In genomic region chr2:165547410-165547809, GRCm38 (mm10) we compare ENCODE assay signal across 8 mouse cellular contexts. TPM values are rescaled to one million over a fixed set of nuclear protein-coding genes. Genes with fewer than 3 reads are reported as not detected.
DNase-seq lines count a peak whose midpoint lies in the region; TF ChIP-seq lines count a peak whose summit lies in the region.

No protein-coding gene starts in this region.

- H3K4me3 ChIP-seq in thymus, adult 2 months (ENCODE audit: control insufficient read depth, insufficient read depth, low read length): no peak overlapping the region
- no peak overlapping the region for H3K4me3 ChIP-seq in embryonic facial prominence, embryonic 10.5 days

- no peaks in the 10 kb centered on the region for H3K36me3 ChIP-seq in thymus, adult 2 months (ENCODE audit: control insufficient read depth, insufficient read depth, low read length)
- no peaks in the 10 kb centered on the region for H3K36me3 ChIP-seq in embryonic facial prominence, embryonic 10.5 days (replicated peaks)

- TF ChIP-seq POLR2A in thymus, adult 2 months (IDR thresholded peaks at IDR 0.05; ENCODE audit: control insufficient read depth, extremely low read depth, insufficient read depth, low read length, poor library complexity): no peak

- no peak overlapping the region for H3K27ac ChIP-seq in thymus, adult 2 months (ENCODE audit: control insufficient read depth, insufficient read depth, low read length)
- peak overlapping the region; percentile 40; the same call in 1 of the 2 replicates for H3K27ac ChIP-seq in embryonic facial prominence, embryonic 10.5 days (replicated peaks)

- DNase-seq in gastrocnemius, adult 18-20 months (ENCODE audit: low spot score): peak; percentile 39
- no peak for DNase-seq in gastrocnemius, adult 8-10 months (ENCODE audit: low spot score in 2 of 2)
- peak; percentile 7 for DNase-seq in thymus, adult 2 months
- DNase-seq in thymus, adult 18-20 months: no peak
- DNase-seq in embryonic facial prominence, embryonic 10.5 days (ENCODE audit: low spot score): peak; percentile 72
- DNase-seq in layer of hippocampus, postnatal 14 days (ENCODE audit: low spot score in 2 of 2): peak; percentile 54 to 70
- peak; percentile 59 for DNase-seq in right cerebral cortex, postnatal 4 days
- no peak for DNase-seq in spleen, postnatal 4 days (ENCODE audit: low spot score in 2 of 2)

- no peaks in the 10 kb centered on the region for H3K9me3 ChIP-seq in embryonic facial prominence, embryonic 10.5 days

- TF ChIP-seq CTCF in thymus, adult 2 months (IDR thresholded peaks at IDR 0.05; ENCODE audit: borderline replicate concordance, control insufficient read depth, extremely low read depth, insufficient read depth, low read length, poor library complexity): no peak

- WGBS in thymus, adult 2 months: 71% methylated on average over 9 of the region's 9 CpGs
- WGBS in embryonic facial prominence, embryonic 10.5 days: 51% methylated on average over 9 of the region's 9 CpGs

- no peaks in the 10 kb centered on the region for H3K4me1 ChIP-seq in thymus, adult 2 months (replicated peaks; ENCODE audit: control insufficient read depth, insufficient read depth, low read length)
- H3K4me1 ChIP-seq in embryonic facial prominence, embryonic 10.5 days: peaks cover 71% of the 10 kb centered on the region

- no peaks in the 10 kb centered on the region for H3K27me3 ChIP-seq in thymus, adult 2 months (ENCODE audit: control insufficient read depth, insufficient read depth, low read length)
- H3K27me3 ChIP-seq in embryonic facial prominence, embryonic 10.5 days (replicated peaks; ENCODE audit: low read depth, poor library complexity, severe bottlenecking): peaks cover 6% of the 10 kb centered on the region

RNA-seq across cellular contexts. Expression of gene Slc2a10, which starts 43.8 kb away (rescaled TPM):
- 1 to 10 TPM in 1 of 2 experiments, under 1 TPM in 1; 0.80 to 1.4 TPM for total RNA-seq in gastrocnemius, adult 18-20 months (2021)
- total RNA-seq in gastrocnemius, adult 8-10 months (2022): 1 to 10 TPM in 2 of 4 experiments, under 1 TPM in 2; 0.68 to 1.5 (median 1.0) TPM
- polyA plus RNA-seq in thymus, adult 2 months (2012; rRNA removed): 0.75 and 1.00 TPM in 2 replicates
- polyA plus RNA-seq in embryonic facial prominence, embryonic 10.5 days (2016; fragmentation: Nextera tagmentation; extraction: Ambion mirVana): 3.9 and 5.5 TPM in 2 replicates
- 1 to 10 TPM; 1.0 to 1.1 TPM for total RNA-seq in layer of hippocampus, postnatal 14 days (2021)

RNA-seq across cellular contexts. Expression of gene Eya2, which starts 47.4 kb away (rescaled TPM):
- total RNA-seq in gastrocnemius, adult 18-20 months (2021): 1 to 10 TPM; 1.1 to 3.5 TPM
- total RNA-seq in gastrocnemius, adult 8-10 months (2022): 1 to 10 TPM; 1.1 to 4.7 (median 1.7) TPM
- polyA plus RNA-seq in thymus, adult 2 months (2012; rRNA removed): 66.6 and 85.9 TPM in 2 replicates
- polyA plus RNA-seq in embryonic facial prominence, embryonic 10.5 days (2016; fragmentation: Nextera tagmentation; extraction: Ambion mirVana): 38.6 and 41.9 TPM in 2 replicates
- 1 to 10 TPM; 3.4 to 5.6 TPM for total RNA-seq in layer of hippocampus, postnatal 14 days (2021)

RNA-seq across cellular contexts. Expression of gene Trp53rka, which starts 54.3 kb away (rescaled TPM):
- 10 to 100 TPM; 10.2 to 10.7 TPM for total RNA-seq in gastrocnemius, adult 18-20 months (2021)
- 10 to 100 TPM in 3 of 4 experiments, 1 to 10 TPM in 1; 9.2 to 11.5 (median 10.4) TPM for total RNA-seq in gastrocnemius, adult 8-10 months (2022)
- polyA plus RNA-seq in thymus, adult 2 months (2012; rRNA removed): 32.2 and 34.8 TPM in 2 replicates
- polyA plus RNA-seq in embryonic facial prominence, embryonic 10.5 days (2016; fragmentation: Nextera tagmentation; extraction: Ambion mirVana): 57.1 and 59.5 TPM in 2 replicates
- total RNA-seq in layer of hippocampus, postnatal 14 days (2021): 10 to 100 TPM; 16.8 to 19.9 TPM

Comparison
In these comparisons a context has a peak if more than half of its experiments do, and no peak if none do; other contexts are left out.
1. DNase-seq: peak in gastrocnemius, adult 18-20 months (single experiment), thymus, adult 2 months (single experiment), embryonic facial prominence, embryonic 10.5 days (single experiment), layer of hippocampus, postnatal 14 days (2 of 2) and right cerebral cortex, postnatal 4 days (single experiment); none in gastrocnemius, adult 8-10 months (0 of 2), thymus, adult 18-20 months (0 of 2) and spleen, postnatal 4 days (0 of 2).